Mouse (Mus musculus) CD4-positive, CD25-positive, alpha-beta regulatory T cell, adult 9 weeks (primary cell): ENCODE results near the gene Iqcg. TPM values are rescaled to one million over a fixed set of nuclear protein-coding genes. Genes with fewer than 3 reads are reported as not detected.

Experiments used
- polyA plus RNA-seq: library from polyadenylated mRNA; unstranded; fragments of 100-300 nt; shearing (Covaris generic); gene quantifications from one replicate; pipeline ENCODE4 v1.2.1, GENCODE M21; 2017

Gene Iqcg
- 0.53 TPM for polyA plus RNA-seq

DNA sequence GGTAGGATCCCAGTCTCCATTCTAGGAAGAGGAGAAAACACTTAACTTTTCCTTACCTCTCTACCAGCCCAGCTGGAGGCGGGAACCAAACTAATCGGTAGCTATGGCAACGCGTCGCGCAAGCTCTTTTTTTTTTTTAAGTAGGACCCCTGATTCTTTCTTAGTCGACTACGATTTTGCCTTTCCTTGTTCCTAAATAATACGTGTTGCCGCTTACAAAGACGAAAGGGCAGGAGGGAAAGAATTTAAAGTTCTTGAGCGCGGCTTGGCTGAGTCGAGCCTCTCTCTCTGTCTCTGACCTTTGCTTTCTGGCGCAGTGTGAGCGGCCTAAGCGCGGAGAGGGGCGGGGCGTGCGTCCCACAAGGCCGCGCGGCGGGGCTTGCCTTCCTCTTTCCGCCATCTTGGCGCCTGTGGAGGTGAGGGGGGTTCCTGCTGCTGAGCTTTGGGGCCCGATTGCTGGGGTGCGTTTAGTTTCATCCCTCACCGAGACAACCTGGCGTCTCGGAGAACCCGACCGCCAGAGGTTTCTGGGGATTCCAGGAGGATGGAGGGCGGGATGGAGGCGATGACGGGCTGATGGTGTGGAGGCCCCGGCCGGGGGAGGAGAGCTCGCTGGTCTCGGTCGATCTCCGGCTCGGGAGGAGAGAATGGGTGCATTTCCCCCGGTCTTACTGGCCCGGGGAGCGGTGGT is at the start of gene Iqcg, which contains the start of gene Rpl35a:
TSS of gene Iqcg (minus strand) at position 124 of the 691 bp plus-strand sequence.
TSS of gene Rpl35a (plus strand) at position 359 of the 691 bp plus-strand sequence.

GRCm38 (mm10) chr16:33062024-33062681 is 6.1 kb upstream of the Iqcg start, which contains the start of gene Lmln:
Lmln (plus strand) TSS chr16:33062521.

Other genes with a start within 250 kb of the Iqcg start
- gene Smbd1, start 245.7 kb downstream of the Iqcg start, polyA plus RNA-seq, result not detected
- 97.0 TPM for gene Fyttd1, start 178.7 kb downstream of the Iqcg start, polyA plus RNA-seq
- gene Rubcn, start 178.5 kb downstream of the Iqcg start, polyA plus RNA-seq, result 22.4 TPM
- gene Lrch3, start 142.1 kb downstream of the Iqcg start, polyA plus RNA-seq, result 67.8 TPM
- 1,016 TPM for gene Rpl35a, start 235 bp upstream of the Iqcg start, polyA plus RNA-seq
- 0.26 TPM for gene Lmln, start 6.3 kb upstream of the Iqcg start, polyA plus RNA-seq
- gene Osbpl11, start 128.9 kb upstream of the Iqcg start, polyA plus RNA-seq, result 5.9 TPM
- gene Snx4, start 195.2 kb upstream of the Iqcg start, polyA plus RNA-seq, result 144 TPM